Mouse (Mus musculus): Measurements from ENCODE around the gene Kdf1. TPM values are rescaled to one million over a fixed set of nuclear protein-coding genes. Genes with fewer than 3 reads are reported as not detected.

The Kdf1 gene
- 1.1 and 1.5 TPM in 2 replicates for polyA plus RNA-seq (2016; fragmentation: Nextera tagmentation; extraction: Ambion mirVana)

GRCm38 (mm10) chr4:133518601-133519368 is at the start of gene Kdf1:
Kdf1 (plus strand) TSS chr4:133518963.
- H3K4me2 ChIP-seq (replicated peaks): peak within 1 kb of the TSS; percentile 50
- 0 out of 2 replicates have a peak within 1 kb of the TSS, but pooled peaks have one; percentile 8 for H3K9ac ChIP-seq
- peaks cover 8% of the 10 kb centered on the region; the same call in 1 of the 2 replicates for H3K4me1 ChIP-seq
- H3K27me3 ChIP-seq (replicated peaks): peaks cover 53% of the 10 kb centered on the region
- 4% methylated on average over 67 of the region's 69 CpGs for WGBS
- no peaks in the 10 kb centered on the region for H3K9me3 ChIP-seq
- peak within 1 kb of the TSS; percentile 23; the same call in 1 of the 2 replicates for H3K4me3 ChIP-seq
- no peak for ATAC-seq (ENCODE audit: low FRiP score, low read depth)
- H3K27ac ChIP-seq: no peak within 1 kb of the TSS
- H3K36me3 ChIP-seq: no peaks in the 10 kb centered on the region

GRCm38 (mm10) chr4:133469122-133469521 is 49.6 kb upstream of the Kdf1 start:
- Histone ChIP-seq H3K4me3 (no peak overlapping the region), H3K9ac (no peak overlapping the region), H3K4me1 (peaks cover 14% of the 10 kb centered on the region), H3K9me3 (no peaks in the 10 kb centered on the region), H3K27ac (no peak overlapping the region), H3K36me3 (no peaks in the 10 kb centered on the region), H3K4me2 (replicated peaks) (peak overlapping the region; percentile 94), H3K27me3 (replicated peaks) (peaks cover 13% of the 10 kb centered on the region; the same call in 1 of the 2 replicates)
- 14% methylated on average over 12 of the region's 12 CpGs for WGBS
- no peak for ATAC-seq (ENCODE audit: low FRiP score, low read depth)

- Histone ChIP-seq H3K27me3 (replicated peaks) (peaks cover 13% of the 10 kb centered on the region; the same call in 1 of the 2 replicates), H3K9me3 (no peaks in the 10 kb centered on the region), H3K36me3 (no peaks in the 10 kb centered on the region), H3K9ac (no peak overlapping the region), H3K4me2 (replicated peaks) (no peak overlapping the region), H3K4me3 (no peak overlapping the region), H3K27ac (no peak overlapping the region), H3K4me1 (peaks cover 14% of the 10 kb centered on the region)
- WGBS: 82% methylated on average over 7 of the region's 7 CpGs
- ATAC-seq (ENCODE audit: low FRiP score, low read depth): no peak
Observed at GRCm38 (mm10) chr4:133471135-133471821, 47.5 kb upstream of the Kdf1 start.

- no peak overlapping the region for H3K27ac ChIP-seq
Observed at GRCm38 (mm10) chr4:133473833-133474232, 44.9 kb upstream of the Kdf1 start.

GRCm38 (mm10) chr4:133479458-133480184 is 39.1 kb upstream of the Kdf1 start, which contains the start of gene Tent5b:
Tent5b (plus strand) TSS chr4:133480132.
- peak; percentile 97 for ATAC-seq (ENCODE audit: low FRiP score, low read depth)
- H3K27me3 ChIP-seq (replicated peaks): peaks cover 37% of the 10 kb centered on the region
- WGBS: 3% methylated on average over 29 of the region's 29 CpGs
- H3K9ac ChIP-seq: no peak within 1 kb of the TSS; the same call in 1 of the 2 replicates
- H3K9me3 ChIP-seq: no peaks in the 10 kb centered on the region
- H3K4me2 ChIP-seq (replicated peaks): peak within 1 kb of the TSS; percentile 60
- H3K4me1 ChIP-seq: peaks cover 10% of the 10 kb centered on the region
- no peak within 1 kb of the TSS for H3K27ac ChIP-seq
- H3K4me3 ChIP-seq: peak within 1 kb of the TSS; percentile 40
- no peaks in the 10 kb centered on the region for H3K36me3 ChIP-seq

More at GRCm38 (mm10) chr4:133473833-133474232, 44.9 kb upstream of the Kdf1 start:
- Histone ChIP-seq H3K36me3 (no peaks in the 10 kb centered on the region), H3K9ac (no peak overlapping the region), H3K4me1 (peaks cover 3% of the 10 kb centered on the region; the same call in 1 of the 2 replicates), H3K27me3 (replicated peaks) (peaks cover 16% of the 10 kb centered on the region), H3K9me3 (no peaks in the 10 kb centered on the region), H3K4me2 (replicated peaks) (no peak overlapping the region), H3K4me3 (no peak overlapping the region)
- 69% methylated on average over 2 of the region's 2 CpGs for WGBS
- ATAC-seq (ENCODE audit: low FRiP score, low read depth): no peak

GRCm38 (mm10) chr4:133480185-133480537 is 38.6 kb upstream of the Kdf1 start:
- ATAC-seq (ENCODE audit: low FRiP score, low read depth): no peak
- peak overlapping the region; percentile 40 for H3K4me3 ChIP-seq
- 5% methylated on average over 34 of the region's 34 CpGs for WGBS
- H3K36me3 ChIP-seq: no peaks in the 10 kb centered on the region
- H3K4me1 ChIP-seq: peaks cover 10% of the 10 kb centered on the region
- no peaks in the 10 kb centered on the region for H3K9me3 ChIP-seq
- peak overlapping the region; percentile 60 for H3K4me2 ChIP-seq (replicated peaks)
- H3K27ac ChIP-seq: no peak overlapping the region
- H3K27me3 ChIP-seq (replicated peaks): peaks cover 38% of the 10 kb centered on the region
- H3K9ac ChIP-seq: no peak overlapping the region; the same call in 1 of the 2 replicates

- peaks cover 10% of the 10 kb centered on the region for H3K4me1 ChIP-seq
- H3K9me3 ChIP-seq: no peaks in the 10 kb centered on the region
- H3K27me3 ChIP-seq (replicated peaks): peaks cover 38% of the 10 kb centered on the region
- H3K27ac ChIP-seq: no peak overlapping the region
- no peaks in the 10 kb centered on the region for H3K36me3 ChIP-seq
- 46% methylated on average over 6 of the region's 6 CpGs for WGBS
- H3K9ac ChIP-seq: no peak overlapping the region
- peak overlapping the region; percentile 40 for H3K4me3 ChIP-seq
- no peak for ATAC-seq (ENCODE audit: low FRiP score, low read depth)
- H3K4me2 ChIP-seq (replicated peaks): peak overlapping the region; percentile 60
Observed at GRCm38 (mm10) chr4:133480754-133481153, 38.0 kb upstream of the Kdf1 start.

- no peak overlapping the region for H3K4me3 ChIP-seq
- no peak overlapping the region for H3K4me2 ChIP-seq (replicated peaks)
- no peak overlapping the region for H3K27ac ChIP-seq
- peaks cover 38% of the 10 kb centered on the region for H3K27me3 ChIP-seq (replicated peaks)
- peaks cover 10% of the 10 kb centered on the region for H3K4me1 ChIP-seq
- no peaks in the 10 kb centered on the region for H3K9me3 ChIP-seq
- 37% methylated on average over 4 of the region's 4 CpGs for WGBS
- no peak for ATAC-seq (ENCODE audit: low FRiP score, low read depth)
- no peaks in the 10 kb centered on the region for H3K36me3 ChIP-seq
- H3K9ac ChIP-seq: no peak overlapping the region
Observed at GRCm38 (mm10) chr4:133481488-133481887, 37.3 kb upstream of the Kdf1 start.

GRCm38 (mm10) chr4:133482479-133482878 is 36.3 kb upstream of the Kdf1 start:
- no peak for ATAC-seq (ENCODE audit: low FRiP score, low read depth)
- Histone ChIP-seq H3K36me3 (no peaks in the 10 kb centered on the region), H3K27me3 (replicated peaks) (peaks cover 38% of the 10 kb centered on the region), H3K9me3 (no peaks in the 10 kb centered on the region), H3K4me3 (no peak overlapping the region), H3K27ac (no peak overlapping the region), H3K9ac (no peak overlapping the region), H3K4me1 (peaks cover 10% of the 10 kb centered on the region), H3K4me2 (replicated peaks) (no peak overlapping the region)
- 83% methylated on average over 3 of the region's 3 CpGs for WGBS

- Histone ChIP-seq H3K27me3 (replicated peaks) (peaks cover 32% of the 10 kb centered on the region), H3K9me3 (no peaks in the 10 kb centered on the region), H3K4me3 (no peak overlapping the region), H3K4me1 (peaks cover 11% of the 10 kb centered on the region), H3K4me2 (replicated peaks) (peak overlapping the region; percentile 24), H3K27ac (no peak overlapping the region), H3K9ac (0 out of 2 replicates have a peak overlapping the region, but pooled peaks have one; percentile 3), H3K36me3 (no peaks in the 10 kb centered on the region)
- ATAC-seq (ENCODE audit: low FRiP score, low read depth): no peak
- WGBS: 15% methylated on average over 22 of the region's 22 CpGs
Observed at GRCm38 (mm10) chr4:133484266-133485025, 34.3 kb upstream of the Kdf1 start.

GRCm38 (mm10) chr4:133485691-133486425 is 32.9 kb upstream of the Kdf1 start:
- WGBS: 88% methylated on average over 28 of the region's 28 CpGs
- H3K9me3 ChIP-seq: no peaks in the 10 kb centered on the region
- H3K4me1 ChIP-seq: peaks cover 9% of the 10 kb centered on the region
- H3K27me3 ChIP-seq (replicated peaks): peaks cover 22% of the 10 kb centered on the region
- no peaks in the 10 kb centered on the region for H3K36me3 ChIP-seq
- H3K4me3 ChIP-seq: no peak overlapping the region
- no peak for ATAC-seq (ENCODE audit: low FRiP score, low read depth)
- no peak overlapping the region for H3K4me2 ChIP-seq (replicated peaks)
- no peak overlapping the region for H3K27ac ChIP-seq
- no peak overlapping the region for H3K9ac ChIP-seq

Data from neural tube, embryonic 12.5 days (tissue).